8 mouse cellular contexts compared by ENCODE assay signal in genomic region chr11:22671791-22672490, GRCm38 (mm10).
DNase-seq lines count a peak whose midpoint lies in the region; ATAC-seq and TF ChIP-seq lines count a peak whose summit lies in the region.

No protein-coding gene starts in this region.

- 41% methylated on average over 5 of the region's 5 CpGs for WGBS in liver, embryonic 11.5 days

- H3K4me2 ChIP-seq in liver, embryonic 11.5 days: no peak overlapping the region

- 0 out of 2 replicates have a peak, but pooled peaks have one; percentile 18 for ATAC-seq in liver, embryonic 11.5 days (replicated peaks; ENCODE audit: low FRiP score)

- H3K4me3 ChIP-seq in liver, embryonic 11.5 days (ENCODE audit: low read depth, low read length): no peak overlapping the region
- H3K4me3 ChIP-seq in gastrocnemius, adult 2 months: no peak overlapping the region

- H3K4me1 ChIP-seq in liver, embryonic 11.5 days (replicated peaks; ENCODE audit: control insufficient read depth, insufficient read depth, low read length): no peaks in the 10 kb centered on the region; the same call in 1 of the 2 replicates

- no peaks in the 10 kb centered on the region for H3K27me3 ChIP-seq in liver, embryonic 11.5 days (replicated peaks; ENCODE audit: control insufficient read depth, insufficient read depth, low read length)

- no peak for TF ChIP-seq CTCF in gastrocnemius, adult 2 months (IDR thresholded peaks at IDR 0.05)

- DNase-seq in liver, embryonic 11.5 days (ENCODE audit: low spot score): no peak
- no peak for DNase-seq in liver
- peak; percentile 47 for DNase-seq in embryo, embryonic 11 days
- DNase-seq in layer of hippocampus, adult 9-10 months (ENCODE audit: low spot score): peak; percentile 38
- peak; percentile 42 for DNase-seq in retina, embryonic 14.5 days (ENCODE audit: low spot score)
- no peak for DNase-seq in gastrocnemius, adult 2 months
- DNase-seq in urinary bladder, adult 18-20 months (ENCODE audit: low spot score in 2 of 2): no peak
- DNase-seq in B cell, adult 2 months: no peak

- no peaks in the 10 kb centered on the region for H3K9me3 ChIP-seq in liver, embryonic 11.5 days (ENCODE audit: control insufficient read depth, low read length)

- H3K36me3 ChIP-seq in liver, embryonic 11.5 days (ENCODE audit: control insufficient read depth, insufficient read depth, low read length): no peaks in the 10 kb centered on the region

- intact Hi-C loops in gastrocnemius, adult 2 months (cut with DNase I): no loop called here

- H3K27ac ChIP-seq in liver, embryonic 11.5 days (ENCODE audit: low read depth, low read length): peak overlapping the region; percentile 25; the same call in 1 of the 2 replicates
- H3K27ac ChIP-seq in gastrocnemius, adult 2 months: no peak overlapping the region

- H3K9ac ChIP-seq in liver, embryonic 11.5 days (ENCODE audit: low read depth, low read length): no peak overlapping the region

Comparison
In these comparisons a context has a peak if more than half of its experiments do, and no peak if none do; other contexts are left out.
1. DNase-seq: peak in embryo, embryonic 11 days (single experiment), layer of hippocampus, adult 9-10 months (single experiment) and retina, embryonic 14.5 days (single experiment); none in liver, embryonic 11.5 days (single experiment), liver (single experiment), gastrocnemius, adult 2 months (single experiment), urinary bladder, adult 18-20 months (0 of 2) and B cell, adult 2 months (0 of 2).